Comparison of ENCODE assay signal across 7 mouse cellular contexts in genomic region chr11:49869762-49870161, GRCm38 (mm10). TPM values are rescaled to one million over a fixed set of nuclear protein-coding genes. Genes with fewer than 3 reads are reported as not detected.
DNase-seq lines count a peak whose midpoint lies in the region; ATAC-seq and TF ChIP-seq lines count a peak whose summit lies in the region.

No protein-coding gene starts in this region.

- peak; percentile 23 for DNase-seq in spleen, adult 12 weeks (ENCODE audit: low spot score)
- no peak for DNase-seq in spleen, postnatal 4 days (ENCODE audit: low spot score in 2 of 2)
- peak; percentile 72 for DNase-seq in adipocyte (ENCODE audit: low spot score)
- peak; percentile 77 for DNase-seq in embryo, embryonic 10.5 days (ENCODE audit: low spot score)
- peak; percentile 79 for DNase-seq in hindbrain, postnatal 0 days (ENCODE audit: low spot score)
- peak; percentile 76 for DNase-seq in lung, postnatal 0 days (ENCODE audit: low spot score)

- no peak overlapping the region for H3K27ac ChIP-seq in hindbrain, postnatal 0 days
- H3K27ac ChIP-seq in lung, postnatal 0 days (ENCODE audit: low read length), result no peak overlapping the region
- no peak overlapping the region for H3K27ac ChIP-seq in olfactory bulb, adult 2 months (ENCODE audit: insufficient read depth, low read depth, low read length)

- H3K27me3 ChIP-seq in hindbrain, postnatal 0 days (ENCODE audit: insufficient read depth, low read length), result no peaks in the 10 kb centered on the region
- no peaks in the 10 kb centered on the region for H3K27me3 ChIP-seq in lung, postnatal 0 days (replicated peaks; ENCODE audit: insufficient read depth, low read length)

- H3K9ac ChIP-seq in hindbrain, postnatal 0 days (replicated peaks; ENCODE audit: low read length), result no peak overlapping the region
- H3K9ac ChIP-seq in lung, postnatal 0 days (replicated peaks; ENCODE audit: low read depth), result no peak overlapping the region

- H3K4me2 ChIP-seq in hindbrain, postnatal 0 days (ENCODE audit: low read depth, low read length), result no peak overlapping the region
- no peak overlapping the region for H3K4me2 ChIP-seq in lung, postnatal 0 days (replicated peaks; ENCODE audit: low read depth, low read length)

- peak; percentile 62 for ATAC-seq in hindbrain, postnatal 0 days
- ATAC-seq in lung, postnatal 0 days, result peak; percentile 55

- H3K4me3 ChIP-seq in hindbrain, postnatal 0 days (ENCODE audit: low read length), result no peak overlapping the region
- H3K4me3 ChIP-seq in lung, postnatal 0 days (ENCODE audit: low read depth, low read length), result no peak overlapping the region
- H3K4me3 ChIP-seq in olfactory bulb, adult 2 months (ENCODE audit: insufficient read depth, low read depth, low read length), result no peak overlapping the region

- TF ChIP-seq EP300 in lung, postnatal 0 days (IDR thresholded peaks at IDR 0.05), result no peak

- no peaks in the 10 kb centered on the region for H3K4me1 ChIP-seq in hindbrain, postnatal 0 days (ENCODE audit: insufficient read depth, low read length)
- H3K4me1 ChIP-seq in lung, postnatal 0 days (ENCODE audit: insufficient read depth, low read depth, low read length), result no peaks in the 10 kb centered on the region
- H3K4me1 ChIP-seq in olfactory bulb, adult 2 months (ENCODE audit: control insufficient read depth, insufficient read depth, low read length), result peaks cover 2% of the 10 kb centered on the region; the same call in 1 of the 2 replicates

- H3K9me3 ChIP-seq in hindbrain, postnatal 0 days (ENCODE audit: low read length), result no peaks in the 10 kb centered on the region
- no peaks in the 10 kb centered on the region for H3K9me3 ChIP-seq in lung, postnatal 0 days (ENCODE audit: low read length)

- no peak for TF ChIP-seq POLR2A in olfactory bulb, adult 2 months (IDR thresholded peaks at IDR 0.05; ENCODE audit: insufficient read depth, low read depth, low read length)

- TF ChIP-seq CTCF in hindbrain, postnatal 0 days (IDR thresholded peaks at IDR 0.05; ENCODE audit: low read depth), result peak; percentile 79
- peak; percentile 83 for TF ChIP-seq CTCF in lung, postnatal 0 days (IDR thresholded peaks at IDR 0.05)
- TF ChIP-seq CTCF in olfactory bulb, adult 2 months (IDR thresholded peaks at IDR 0.05; ENCODE audit: insufficient read depth, low read depth, low read length), result peak; percentile 33; the same call in 1 of the 2 replicates

- H3K36me3 ChIP-seq in hindbrain, postnatal 0 days (ENCODE audit: insufficient read depth, low read length), result peaks cover 41% of the 10 kb centered on the region
- no peaks in the 10 kb centered on the region; the same call in 1 of the 2 replicates for H3K36me3 ChIP-seq in lung, postnatal 0 days (ENCODE audit: insufficient read depth, low read length)

RNA-seq across cellular contexts. Expression of gene Mapk9, which starts 23.2 kb away (rescaled TPM):
- total RNA-seq in hindbrain, postnatal 0 days (2014; rRNA removed), result 124 and 127 TPM in 2 replicates
- polyA plus RNA-seq in hindbrain, postnatal 0 days (2015; fragmentation: Nextera tagmentation; extraction: Ambion mirVana), result 66.4 and 70.4 TPM in 2 replicates
- 30.2 and 32.3 TPM in 2 replicates for polyA plus RNA-seq in lung, postnatal 0 days (2015; fragmentation: Nextera tagmentation; extraction: Ambion mirVana)
- polyA plus RNA-seq in olfactory bulb, adult 2 months (2012; ENCODE audit: insufficient read depth, insufficient read length, low replicate concordance, missing spikeins), result not detected in 2 replicates

RNA-seq across cellular contexts. Expression of gene Rasgef1c, which starts 31.9 kb away (rescaled TPM):
- total RNA-seq in hindbrain, postnatal 0 days (2014; rRNA removed), result 50.2 and 53.9 TPM in 2 replicates
- polyA plus RNA-seq in hindbrain, postnatal 0 days (2015; fragmentation: Nextera tagmentation; extraction: Ambion mirVana), result 44.9 and 45.2 TPM in 2 replicates
- not detected in 2 replicates for polyA plus RNA-seq in lung, postnatal 0 days (2015; fragmentation: Nextera tagmentation; extraction: Ambion mirVana)
- not detected in 2 replicates for polyA plus RNA-seq in olfactory bulb, adult 2 months (2012; ENCODE audit: insufficient read depth, insufficient read length, low replicate concordance, missing spikeins)

Comparison
In these comparisons a context has a peak if more than half of its experiments do, and no peak if none do; other contexts are left out.
1. DNase-seq: peak in spleen, adult 12 weeks (single experiment), adipocyte (single experiment), embryo, embryonic 10.5 days (single experiment), hindbrain, postnatal 0 days (single experiment) and lung, postnatal 0 days (single experiment); none in spleen, postnatal 4 days (0 of 2).
2. CTCF ChIP-seq: peak in every context shown above with its lines; median percentile 83 in lung, postnatal 0 days; 79 in hindbrain, postnatal 0 days; 33 in olfactory bulb, adult 2 months.
3. RNA of gene Mapk9, which starts 23.2 kb away (polyA plus RNA-seq): 66.4 to 70.4 TPM in hindbrain, postnatal 0 days and 30.2 to 32.3 TPM in lung, postnatal 0 days; not detected in olfactory bulb, adult 2 months; every median in the first group is over 10 times any median in the second.
4. RNA of gene Rasgef1c, which starts 31.9 kb away (polyA plus RNA-seq): 44.9 to 45.2 TPM in hindbrain, postnatal 0 days; not detected in lung, postnatal 0 days and not detected in olfactory bulb, adult 2 months; every median in the first group is over 10 times any median in the second.